Mouse (Mus musculus) midbrain, embryonic 16.5 days (tissue): ENCODE measurements at regions not wholly inside any gene's neighbourhood (a gene's known extent, or its start where the extent isn't known, plus 50 kb on each side); places are given as distances from the start of the nearest gene placed in this dataset.
"Not testable (repeated sequence)": the region's sequence is repeated elsewhere in the genome, so short reads cannot be mapped to it uniquely, and the experiment has no call there.

Experiments
- ATAC-seq: fragments of 200-750 bp; cut with Nextera tagmentation; 2 replicates; pipeline ENCODE4 v1.8.0; 2017; ENCODE audit warnings: moderate TSS enrichment
- H3K27ac ChIP-seq: fragments of 300-500 bp; sonication (generic); 2 replicates; pipeline ENCODE4 v1.5.1; 2014; ENCODE audit warnings: mild to moderate bottlenecking, low read length, mixed read lengths
- H3K27me3 ChIP-seq: fragments of 300-500 bp; sonication (generic); 2 replicates; pipeline ENCODE4 v1.6.1; 2014; ENCODE audit warnings: low read depth, low read length, mixed read lengths; ENCODE audit not compliant: control insufficient read depth, insufficient read depth
- H3K36me3 ChIP-seq: fragments of 300-500 bp; sonication (generic); 2 replicates; pipeline ENCODE4 v1.6.1; 2014; ENCODE audit warnings: mild to moderate bottlenecking, low read length, moderate library complexity, mixed read lengths; ENCODE audit not compliant: control insufficient read depth, insufficient read depth
- H3K4me1 ChIP-seq: fragments of 300-500 bp; sonication (generic); 2 replicates; pipeline ENCODE4 v1.6.1; 2014; ENCODE audit warnings: mild to moderate bottlenecking, low read length, mixed read lengths; ENCODE audit not compliant: control insufficient read depth, insufficient read depth
- H3K4me2 ChIP-seq: fragments of 300-500 bp; sonication (generic); 2 replicates; pipeline ENCODE4 v1.6.1; 2014; ENCODE audit warnings: mild to moderate bottlenecking, low read length, mixed read lengths
- H3K4me3 ChIP-seq: fragments of 300-500 bp; sonication (generic); 2 replicates; pipeline ENCODE4 v1.5.1; 2014; ENCODE audit warnings: low read depth, mild to moderate bottlenecking, low read length, moderate library complexity, mixed read lengths
- H3K9ac ChIP-seq: fragments of 300-500 bp; sonication (generic); 2 replicates; pipeline ENCODE4 v1.6.1; 2014; ENCODE audit warnings: low read depth, low read length, mixed read lengths
- H3K9me3 ChIP-seq: fragments of 300-500 bp; sonication (generic); replicated peaks from 2 replicates; pipeline ENCODE4 v1.6.1; 2014; ENCODE audit warnings: mild to moderate bottlenecking, low read length, mixed read lengths; ENCODE audit not compliant: control insufficient read depth, poor library complexity, severe bottlenecking
- WGBS: fragments of 180-500 bp; shearing (Covaris S2); extraction: QIAGEN DNeasy Blood & Tissue Kit; methylation state at CpG from one replicate; pipeline ENCODE4 v1.1.7; 2014; 5-methylcytosine and 5-hydroxymethylcytosine counted together

GRCm38 (mm10) chr1:105911714-105912113 lies 78.5 kb upstream of the Zcchc2 start:
- no peak overlapping the region for H3K4me2 ChIP-seq
- H3K9me3 ChIP-seq: no peaks in the 10 kb centered on the region
- H3K36me3 ChIP-seq: no peaks in the 10 kb centered on the region
- no peaks in the 10 kb centered on the region for H3K27me3 ChIP-seq
- no peak overlapping the region for H3K9ac ChIP-seq
- H3K4me3 ChIP-seq: no peak overlapping the region
- no peaks in the 10 kb centered on the region; the same call in 1 of the 2 replicates for H3K4me1 ChIP-seq
- 17% methylated on average over 3 of the region's 3 CpGs for WGBS
- no peak for ATAC-seq
- H3K27ac ChIP-seq: no peak overlapping the region

DNA sequence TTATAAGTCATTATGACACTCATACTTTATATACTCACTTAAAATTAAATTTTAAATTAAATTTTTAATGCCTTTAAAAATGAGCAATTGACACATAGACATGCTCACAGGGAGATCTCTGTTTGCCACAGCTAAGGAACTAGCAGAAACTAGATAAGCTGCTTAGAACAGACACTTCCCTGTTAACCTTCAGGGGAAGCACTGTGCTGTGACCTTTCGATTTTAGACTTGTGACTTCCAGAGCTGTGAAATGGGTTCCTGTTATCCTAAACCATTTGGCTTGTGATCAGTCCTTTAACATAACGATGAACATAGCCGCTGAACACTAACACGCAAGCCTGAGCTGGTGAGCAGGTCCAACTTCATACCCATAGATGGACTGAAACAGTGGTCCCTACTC lies 68.4 kb upstream of the Zcchc2 start:
- Histone ChIP-seq H3K9ac (no peak overlapping the region), H3K4me2 (no peak overlapping the region), H3K27me3 (no peaks in the 10 kb centered on the region), H3K27ac (no peak overlapping the region), H3K4me1 (no peaks in the 10 kb centered on the region), H3K36me3 (no peaks in the 10 kb centered on the region), H3K9me3 (no peaks in the 10 kb centered on the region), H3K4me3 (no peak overlapping the region)
- no peak for ATAC-seq
- WGBS: 92% methylated on average over 4 of the region's 4 CpGs

DNA sequence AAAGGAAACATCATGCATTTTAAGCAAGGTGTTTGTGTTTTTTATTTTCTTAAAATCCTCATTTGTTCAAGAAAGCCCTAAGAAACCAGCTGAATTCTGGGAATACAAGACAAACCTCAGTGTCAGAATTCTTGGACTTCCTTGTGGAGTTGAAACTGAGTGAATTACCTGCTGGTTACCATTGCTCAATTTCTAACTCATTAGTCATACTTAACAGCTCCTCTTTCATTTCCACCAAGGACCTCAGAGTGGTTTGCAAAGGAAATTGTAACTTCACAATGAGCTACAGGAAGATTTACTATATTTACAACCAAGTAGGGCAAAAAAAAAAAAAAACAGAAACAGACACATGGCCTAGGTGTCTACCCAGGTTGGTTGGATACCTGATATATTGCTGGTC lies 67.6 kb upstream of the Zcchc2 start:
- no peak overlapping the region for H3K9ac ChIP-seq
- no peak overlapping the region for H3K27ac ChIP-seq
- no peaks in the 10 kb centered on the region for H3K27me3 ChIP-seq
- no peak overlapping the region for H3K4me2 ChIP-seq
- no peak for ATAC-seq
- no peak overlapping the region for H3K4me3 ChIP-seq
- H3K9me3 ChIP-seq: no peaks in the 10 kb centered on the region
- H3K4me1 ChIP-seq: no peaks in the 10 kb centered on the region
- H3K36me3 ChIP-seq: no peaks in the 10 kb centered on the region

- Histone ChIP-seq H3K4me1 (no peaks in the 10 kb centered on the region), H3K4me2 (no peak overlapping the region), H3K9me3 (no peaks in the 10 kb centered on the region), H3K36me3 (no peaks in the 10 kb centered on the region), H3K27me3 (no peaks in the 10 kb centered on the region), H3K9ac (no peak overlapping the region), H3K4me3 (no peak overlapping the region), H3K27ac (no peak overlapping the region)
- WGBS: 85% methylated on average over 3 of the region's 3 CpGs
- no peak for ATAC-seq
Observed at GRCm38 (mm10) chr1:105923001-105923400, 67.2 kb upstream of the Zcchc2 start.

GRCm38 (mm10) chr1:105925617-105926370 lies 64.4 kb upstream of the Zcchc2 start:
- Histone ChIP-seq H3K27me3 (no peaks in the 10 kb centered on the region), H3K27ac (no peak overlapping the region), H3K4me1 (no peaks in the 10 kb centered on the region), H3K4me3 (no peak overlapping the region), H3K9ac (no peak overlapping the region), H3K36me3 (no peaks in the 10 kb centered on the region), H3K9me3 (no peaks in the 10 kb centered on the region), H3K4me2 (no peak overlapping the region)
- 88% methylated on average over 3 of the region's 3 CpGs for WGBS
- ATAC-seq: no peak

DNA sequence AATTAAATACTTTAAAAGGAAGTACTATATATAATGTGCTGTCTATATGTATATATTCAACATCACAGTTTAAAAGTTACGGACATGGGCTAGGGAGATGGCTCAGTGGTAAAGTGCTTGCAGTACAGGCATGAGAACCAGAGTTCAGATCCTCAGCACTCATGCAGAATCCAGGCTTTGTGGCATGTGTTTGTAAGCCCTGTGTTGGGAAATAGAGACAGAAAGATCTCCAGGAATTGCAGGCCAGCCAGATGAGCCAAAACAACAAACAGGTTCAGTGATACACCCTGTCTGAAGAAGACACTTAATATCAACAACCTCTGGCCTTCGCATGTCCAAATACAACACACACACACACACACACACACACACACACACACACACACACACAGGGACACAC lies 63.3 kb upstream of the Zcchc2 start:
- H3K4me3 ChIP-seq: no peak overlapping the region
- ATAC-seq: no peak
- no peaks in the 10 kb centered on the region for H3K36me3 ChIP-seq
- WGBS: 97% methylated on average over 2 of the region's 2 CpGs
- no peaks in the 10 kb centered on the region for H3K4me1 ChIP-seq
- no peaks in the 10 kb centered on the region for H3K9me3 ChIP-seq
- H3K9ac ChIP-seq: no peak overlapping the region
- no peak overlapping the region for H3K27ac ChIP-seq
- no peaks in the 10 kb centered on the region for H3K27me3 ChIP-seq
- no peak overlapping the region for H3K4me2 ChIP-seq

DNA sequence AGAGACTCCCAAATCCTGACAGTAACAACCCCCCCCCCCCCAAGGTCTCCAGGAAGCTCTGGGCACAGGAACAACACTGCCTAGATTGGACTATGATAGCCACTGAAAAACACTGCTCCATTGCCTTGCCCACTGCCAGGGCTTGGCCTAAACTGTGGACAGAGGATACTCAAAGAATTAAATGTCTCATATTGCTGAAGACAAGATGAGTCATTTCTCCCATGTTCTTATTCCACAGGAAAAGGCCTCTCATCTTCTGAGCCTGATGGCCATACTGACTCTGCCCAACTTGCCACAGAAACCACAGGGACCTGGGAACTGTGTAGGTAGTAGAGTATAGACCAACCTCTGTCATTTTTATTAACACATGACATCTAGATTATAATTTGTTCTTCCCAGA lies 59.4 kb upstream of the Zcchc2 start:
- ATAC-seq: no peak
- H3K27me3 ChIP-seq: no peaks in the 10 kb centered on the region
- no peaks in the 10 kb centered on the region for H3K4me1 ChIP-seq
- no peak overlapping the region for H3K27ac ChIP-seq
- H3K9ac ChIP-seq: no peak overlapping the region
- no peak overlapping the region for H3K4me3 ChIP-seq
- no peak overlapping the region for H3K4me2 ChIP-seq
- no peaks in the 10 kb centered on the region for H3K9me3 ChIP-seq
- H3K36me3 ChIP-seq: no peaks in the 10 kb centered on the region

GRCm38 (mm10) chr1:105934171-105934570 lies 56.0 kb upstream of the Zcchc2 start:
- not testable (repeated sequence) for H3K4me2 ChIP-seq, H3K27ac ChIP-seq, H3K36me3 ChIP-seq, ATAC-seq, H3K9me3 ChIP-seq, H3K4me3 ChIP-seq, H3K4me1 ChIP-seq, H3K9ac ChIP-seq, H3K27me3 ChIP-seq
- WGBS: 93% methylated on average over 2 of the region's 2 CpGs
